Mouse (Mus musculus) urinary bladder, postnatal 25 days (tissue): Measurements from ENCODE around the gene Olfr138.

ENCODE experiments used
- DNase-seq: peaks from one replicate; pipeline ENCODE4 v3.0.0; 2022; ENCODE audit warnings: low spot score

Gene Olfr138

DNA sequence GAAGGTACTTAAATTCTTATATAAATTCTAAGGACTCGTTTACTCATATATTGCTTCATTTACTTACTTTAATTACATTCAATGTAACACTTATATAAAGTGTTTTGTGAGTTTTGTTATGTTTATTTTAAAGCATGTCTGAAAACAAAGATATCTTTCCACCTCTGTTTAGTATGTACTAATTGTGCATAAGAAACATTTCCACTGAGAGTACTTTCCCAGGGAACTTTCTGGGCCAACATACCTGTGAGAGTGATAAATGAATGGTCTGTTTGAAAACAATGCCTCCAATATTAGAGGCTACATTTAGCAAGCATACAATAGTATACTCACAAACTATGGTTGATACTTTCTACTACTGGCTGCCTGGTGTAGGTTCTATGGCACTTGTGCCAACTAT lies at the start of gene Olfr138:
Olfr138 (plus strand) TSS at position 301 of the 400 bp plus-strand sequence.
- DNase-seq: no peak

- no peak for DNase-seq
Measured at GRCm38 (mm10) chr17:38307470-38307869, 46.6 kb downstream of the Olfr138 start, which contains the start of gene Olfr137. Olfr137 (minus strand) TSS chr17:38307570.
